Mouse (Mus musculus): Measurements from ENCODE around the gene Brca1. TPM values are rescaled to one million over a fixed set of nuclear protein-coding genes. Genes with fewer than 3 reads are reported as not detected.

Gene Brca1
- polyA plus RNA-seq, 1 experiment from 2014 or later = 1.4 TPM

DNA sequence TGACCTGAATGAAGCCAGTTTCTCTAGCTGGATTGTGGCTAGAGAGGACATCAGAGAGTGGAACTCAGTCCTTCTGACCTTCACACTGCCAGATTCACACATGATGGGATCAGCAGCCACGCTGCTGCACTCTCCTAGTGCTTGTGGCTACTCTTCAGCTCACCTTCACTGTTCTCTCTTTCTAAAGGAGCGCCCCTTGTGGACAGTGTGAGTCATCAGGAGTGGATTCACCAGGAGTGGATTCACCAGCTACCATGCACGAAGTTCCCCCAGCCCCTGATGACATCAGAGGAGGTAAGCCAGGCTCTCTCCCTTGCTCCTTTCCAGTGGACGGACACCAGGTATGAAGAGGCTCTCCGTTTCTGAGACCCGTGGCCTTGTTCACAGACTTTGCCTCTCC, 24.4 kb upstream of the Brca1 start:
- Histone ChIP-seq H3K9ac (replicated peaks) (no peak overlapping the region), H3K27ac (replicated peaks) (no peak overlapping the region), H3K4me1 (no peaks in the 10 kb centered on the region), H3K9me3 (replicated peaks) (no peaks in the 10 kb centered on the region), H3K4me2 (no peak overlapping the region), H3K27me3 (replicated peaks) (no peaks in the 10 kb centered on the region), H3K4me3 (replicated peaks) (no peak overlapping the region), H3K36me3 (peaks cover 94% of the 10 kb centered on the region)
- 84% methylated on average over 6 of the region's 6 CpGs for WGBS
- ATAC-seq (ENCODE audit: low FRiP score) = no peak

DNA sequence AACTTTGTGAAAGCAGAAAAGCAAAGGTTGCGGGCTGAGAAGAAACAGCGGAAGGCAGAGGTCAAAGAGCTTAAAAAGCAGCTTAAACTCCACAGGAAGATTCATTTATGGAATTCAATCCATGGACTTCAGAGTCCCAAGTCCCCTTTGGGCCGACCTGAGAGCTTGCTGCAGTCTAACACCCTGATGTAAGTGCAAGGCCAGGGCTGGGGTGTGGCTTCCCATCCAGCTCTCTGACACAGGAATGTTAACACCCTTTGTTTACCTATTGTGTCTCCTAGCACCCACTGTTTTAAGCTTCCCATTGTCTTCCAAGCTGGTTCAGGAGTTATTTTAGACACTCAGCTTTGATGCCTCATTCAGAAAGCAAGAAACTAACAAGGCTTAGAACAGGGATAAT, 16.7 kb upstream of the Brca1 start:
- Histone ChIP-seq H3K4me3 (replicated peaks) (no peak overlapping the region), H3K4me2 (no peak overlapping the region), H3K9ac (replicated peaks) (no peak overlapping the region), H3K27ac (replicated peaks) (no peak overlapping the region), H3K9me3 (replicated peaks) (no peaks in the 10 kb centered on the region), H3K36me3 (peaks cover 83% of the 10 kb centered on the region), H3K4me1 (no peaks in the 10 kb centered on the region), H3K27me3 (replicated peaks) (no peaks in the 10 kb centered on the region)
- no peak for ATAC-seq (ENCODE audit: low FRiP score)
- 87% methylated on average over 3 of the region's 3 CpGs for WGBS

DNA sequence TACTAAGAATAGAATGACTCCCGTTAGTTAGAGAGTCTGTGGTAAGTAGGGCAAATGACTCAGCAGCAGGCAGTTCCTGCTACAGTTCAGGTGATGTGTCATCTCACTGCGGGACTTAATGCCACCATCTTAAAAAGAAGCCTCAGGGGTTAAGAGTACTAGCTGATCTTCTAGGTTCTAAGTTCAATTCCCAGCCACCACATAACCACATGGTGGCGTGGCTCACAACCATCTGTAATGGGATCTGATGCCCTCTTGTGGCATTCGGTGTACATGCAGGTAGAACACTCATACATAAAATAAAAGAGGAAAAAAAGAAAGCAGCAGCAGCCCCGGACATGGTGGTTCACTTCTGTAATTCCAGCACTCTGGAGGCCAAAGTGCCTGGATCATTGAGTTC, 10.6 kb upstream of the Brca1 start:
- Histone ChIP-seq H3K36me3 (peaks cover 63% of the 10 kb centered on the region), H3K27ac (replicated peaks) (no peak overlapping the region), H3K9ac (replicated peaks) (no peak overlapping the region), H3K4me3 (replicated peaks) (no peak overlapping the region), H3K9me3 (replicated peaks) (no peaks in the 10 kb centered on the region), H3K4me2 (no peak overlapping the region), H3K27me3 (replicated peaks) (no peaks in the 10 kb centered on the region), H3K4me1 (no peaks in the 10 kb centered on the region)
- 42% methylated on average over 5 of the region's 5 CpGs for WGBS
- no peak for ATAC-seq (ENCODE audit: low FRiP score)

DNA sequence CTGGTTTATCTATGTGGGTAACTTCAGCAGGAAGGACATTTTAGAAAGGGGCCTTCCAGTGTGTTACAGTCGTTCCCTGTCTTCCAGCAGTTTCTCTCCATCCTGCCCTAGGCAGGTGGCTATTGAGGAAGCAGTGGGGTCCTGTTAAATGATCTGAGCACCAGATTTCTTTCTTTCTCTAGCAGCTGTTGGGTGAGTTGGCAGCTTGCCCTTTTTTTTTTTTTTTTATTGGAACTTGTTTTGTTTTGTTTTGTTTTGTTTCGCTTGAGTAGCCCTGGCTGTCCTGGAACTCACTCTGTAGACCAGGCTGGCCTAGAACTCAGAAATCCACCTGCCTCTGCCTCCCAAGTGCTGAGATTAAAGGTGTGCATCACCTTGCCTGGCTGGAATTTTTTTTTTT, 5.2 kb upstream of the Brca1 start:
- Histone ChIP-seq H3K4me3 (replicated peaks) (no peak overlapping the region), H3K4me2 (no peak overlapping the region), H3K27ac (replicated peaks) (no peak overlapping the region), H3K9ac (replicated peaks) (no peak overlapping the region), H3K9me3 (replicated peaks) (no peaks in the 10 kb centered on the region), H3K4me1 (peaks cover 25% of the 10 kb centered on the region), H3K36me3 (peaks cover 38% of the 10 kb centered on the region), H3K27me3 (replicated peaks) (no peaks in the 10 kb centered on the region)
- no peak for ATAC-seq (ENCODE audit: low FRiP score)
- WGBS = 59% methylated on average over 2 of the region's 2 CpGs

DNA sequence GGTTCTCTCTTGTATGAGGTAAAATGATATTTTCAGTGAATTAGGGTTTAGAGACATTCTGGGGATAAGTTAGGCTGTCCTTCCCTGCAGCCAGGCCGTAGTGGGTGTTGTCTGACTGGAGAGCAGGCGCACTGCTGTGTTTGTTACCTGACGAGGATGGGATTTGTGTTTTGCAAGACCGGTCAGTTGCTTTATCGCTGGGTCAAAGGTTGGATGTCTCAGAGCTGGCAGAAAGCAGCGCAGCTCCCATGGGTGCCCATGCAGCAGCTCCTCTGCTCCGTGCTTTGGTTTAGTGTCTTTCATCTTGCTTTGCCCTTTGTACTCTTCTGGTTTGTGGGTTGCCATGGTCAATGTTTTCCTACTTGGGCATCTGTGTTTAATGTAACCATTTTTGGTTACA, 4.8 kb upstream of the Brca1 start:
- Histone ChIP-seq H3K9me3 (replicated peaks) (no peaks in the 10 kb centered on the region), H3K36me3 (peaks cover 38% of the 10 kb centered on the region), H3K27me3 (replicated peaks) (no peaks in the 10 kb centered on the region), H3K9ac (replicated peaks) (no peak overlapping the region), H3K4me1 (peaks cover 26% of the 10 kb centered on the region), H3K4me2 (no peak overlapping the region), H3K27ac (replicated peaks) (no peak overlapping the region), H3K4me3 (replicated peaks) (no peak overlapping the region)
- 84% methylated on average over 7 of the region's 7 CpGs for WGBS
- no peak for ATAC-seq (ENCODE audit: low FRiP score)

DNA sequence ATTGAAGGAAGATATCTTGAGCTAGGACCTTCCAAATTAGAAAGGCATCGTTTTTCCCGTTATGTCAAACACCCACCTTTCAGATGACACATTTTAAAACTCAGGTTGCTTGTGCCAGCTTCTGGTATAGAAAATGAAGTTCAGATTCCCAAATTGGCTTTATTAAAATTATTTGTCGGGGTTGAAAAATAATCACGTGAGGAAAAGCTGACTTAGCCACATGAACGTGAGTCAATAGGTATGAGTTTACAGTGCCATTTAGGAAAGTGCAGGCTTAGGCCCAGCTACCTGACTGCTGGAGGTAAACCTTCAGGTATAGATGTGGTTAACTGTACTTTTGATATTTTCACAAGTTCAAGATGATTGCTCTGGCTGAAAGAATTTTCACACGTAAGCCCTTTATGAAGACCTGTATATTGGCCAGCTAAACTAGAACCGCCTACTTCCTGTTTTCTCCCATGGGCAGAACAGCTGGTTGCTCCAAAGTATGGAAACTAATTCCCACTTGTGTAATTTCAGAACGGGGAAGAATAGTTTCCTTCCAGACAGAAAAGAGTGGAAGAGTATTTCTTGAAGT, 1.7 kb upstream of the Brca1 start:
- Histone ChIP-seq H3K27me3 (replicated peaks) (no peaks in the 10 kb centered on the region), H3K9ac (replicated peaks) (peak overlapping the region; percentile 68), H3K4me2 (peak overlapping the region; percentile 79), H3K4me1 (peaks cover 37% of the 10 kb centered on the region), H3K4me3 (replicated peaks) (peak overlapping the region; percentile 66), H3K27ac (replicated peaks) (peak overlapping the region; percentile 93), H3K36me3 (peaks cover 13% of the 10 kb centered on the region), H3K9me3 (replicated peaks) (no peaks in the 10 kb centered on the region)
- no peak for ATAC-seq (ENCODE audit: low FRiP score)
- 23% methylated on average over 8 of the region's 8 CpGs for WGBS

DNA sequence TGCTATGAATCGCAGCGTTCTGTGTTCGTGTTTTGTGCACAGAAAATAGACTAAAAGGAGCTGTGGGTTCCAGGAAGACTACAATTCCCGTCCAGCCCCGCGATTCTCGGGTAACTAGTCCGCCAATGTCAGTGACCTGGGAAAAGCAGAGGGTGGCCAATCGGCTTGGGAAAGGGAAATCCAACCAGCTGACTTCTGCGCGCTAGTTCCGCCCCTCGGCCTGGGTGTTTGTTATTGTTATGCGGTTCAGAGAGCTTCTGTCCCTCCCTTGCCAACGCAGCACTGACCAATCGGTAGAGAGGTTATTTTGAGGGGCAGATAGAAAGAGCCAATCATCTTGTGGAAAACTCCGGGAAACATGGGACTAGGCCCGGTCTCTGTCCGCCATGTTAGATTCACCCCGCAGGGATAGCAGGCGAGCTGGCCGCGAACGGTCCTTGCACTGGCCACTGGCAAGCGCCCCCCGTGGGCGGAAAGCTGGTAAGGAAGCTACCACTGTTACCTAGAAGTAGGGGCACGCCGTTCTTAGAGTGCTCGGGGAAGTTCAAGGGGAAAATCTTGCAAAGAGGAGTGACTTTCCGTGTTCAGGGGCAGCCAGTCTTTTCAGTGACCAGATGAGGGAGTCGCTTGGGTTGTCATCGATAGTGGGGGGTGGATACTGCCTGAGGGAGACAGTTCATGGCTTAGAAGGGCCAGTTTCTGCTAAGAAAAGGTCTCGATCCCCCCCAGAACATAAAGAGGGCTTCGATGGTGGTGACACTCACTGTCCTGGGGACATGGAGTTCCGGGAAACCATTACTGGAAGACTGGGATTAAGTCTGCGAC, 933 bp upstream of the Brca1 start:
- Histone ChIP-seq H3K27ac (replicated peaks) (peak overlapping the region; percentile 97), H3K4me2 (peak overlapping the region; percentile 79), H3K27me3 (replicated peaks) (no peaks in the 10 kb centered on the region), H3K4me1 (peaks cover 37% of the 10 kb centered on the region), H3K36me3 (peaks cover 7% of the 10 kb centered on the region; the same call in 1 of the 2 replicates), H3K4me3 (replicated peaks) (peak overlapping the region; percentile 66), H3K9me3 (replicated peaks) (no peaks in the 10 kb centered on the region), H3K9ac (replicated peaks) (peak overlapping the region; percentile 68)
- peak; percentile 97 for ATAC-seq (ENCODE audit: low FRiP score)
- WGBS = under 1% methylated on average over 37 of the region's 37 CpGs

DNA sequence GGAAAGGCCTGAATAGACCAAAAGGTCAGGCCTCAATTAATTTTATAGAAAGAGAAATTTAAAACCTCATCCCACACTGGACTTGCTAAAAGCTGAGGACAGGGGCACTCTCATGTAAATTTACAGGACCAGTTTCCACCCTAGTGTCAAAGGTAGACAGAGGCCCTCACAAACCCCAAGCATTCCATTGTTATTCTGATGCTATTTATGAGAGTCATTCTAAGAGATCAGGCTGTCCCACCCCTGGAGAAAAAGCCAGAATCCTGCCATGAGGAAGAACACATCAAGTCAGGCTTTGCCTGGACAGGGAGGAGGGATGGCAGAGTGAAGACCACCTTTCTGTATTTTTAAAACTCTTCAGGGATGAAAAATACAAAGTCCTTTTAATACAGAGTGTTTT, 3.2 kb downstream of the Brca1 start:
- ATAC-seq (ENCODE audit: low FRiP score) = no peak
- no peak overlapping the region for H3K4me2 ChIP-seq
- no peaks in the 10 kb centered on the region for H3K27me3 ChIP-seq (replicated peaks)
- no peaks in the 10 kb centered on the region for H3K36me3 ChIP-seq
- H3K9me3 ChIP-seq (replicated peaks) = no peaks in the 10 kb centered on the region
- no peak overlapping the region for H3K27ac ChIP-seq (replicated peaks)
- H3K9ac ChIP-seq (replicated peaks) = no peak overlapping the region
- peaks cover 15% of the 10 kb centered on the region for H3K4me1 ChIP-seq
- H3K4me3 ChIP-seq (replicated peaks) = no peak overlapping the region

DNA sequence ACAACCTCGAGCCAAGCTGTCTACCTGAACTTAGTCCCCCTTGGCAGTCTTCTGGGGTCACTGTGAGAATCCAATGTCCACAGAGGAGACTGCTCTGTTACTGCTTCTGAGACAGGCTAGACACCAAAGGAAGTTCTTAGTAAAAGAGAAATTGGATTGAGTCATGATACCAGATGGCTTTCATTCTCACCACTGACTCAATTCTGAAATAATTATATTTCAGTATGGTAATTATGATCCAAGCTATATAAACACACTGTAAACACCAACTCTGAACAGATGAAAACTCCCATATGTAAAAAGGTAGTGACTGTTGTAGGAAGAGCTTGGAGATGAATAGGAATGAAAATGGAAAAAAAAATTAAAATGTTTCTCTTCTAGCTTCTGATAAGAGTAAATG, 7.6 kb downstream of the Brca1 start:
- no peaks in the 10 kb centered on the region for H3K27me3 ChIP-seq (replicated peaks)
- no peak overlapping the region for H3K4me2 ChIP-seq
- H3K9me3 ChIP-seq (replicated peaks) = no peaks in the 10 kb centered on the region
- no peaks in the 10 kb centered on the region for H3K36me3 ChIP-seq
- H3K4me1 ChIP-seq = no peaks in the 10 kb centered on the region; the same call in 1 of the 2 replicates
- no peak overlapping the region for H3K4me3 ChIP-seq (replicated peaks)
- no peak overlapping the region for H3K9ac ChIP-seq (replicated peaks)
- no peak overlapping the region for H3K27ac ChIP-seq (replicated peaks)
- 88% methylated on average over 1 of the region's 1 CpGs for WGBS
- ATAC-seq (ENCODE audit: low FRiP score) = no peak

DNA sequence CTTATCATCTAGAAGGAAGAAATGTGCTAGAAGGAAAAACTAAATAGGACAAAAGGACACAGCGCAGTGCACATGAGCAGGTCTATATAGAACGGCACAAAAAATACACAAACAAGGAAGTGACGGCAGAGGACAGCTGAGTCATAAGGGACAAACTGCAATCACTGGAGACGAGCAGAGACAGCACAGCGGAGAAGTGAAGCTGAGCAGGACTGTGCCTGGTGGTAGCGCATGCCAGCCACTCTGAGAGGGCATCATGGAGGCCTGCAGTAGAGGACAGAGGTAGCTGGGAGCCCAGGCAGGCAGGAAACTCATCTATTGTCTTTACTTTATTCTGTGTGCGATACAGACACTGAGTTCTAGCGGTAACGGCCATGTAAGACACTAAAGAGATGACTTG, 8.2 kb downstream of the Brca1 start:
- H3K4me2 ChIP-seq = no peak overlapping the region
- 83% methylated on average over 9 of the region's 9 CpGs for WGBS
- no peaks in the 10 kb centered on the region; the same call in 1 of the 2 replicates for H3K4me1 ChIP-seq
- no peak overlapping the region for H3K4me3 ChIP-seq (replicated peaks)
- H3K36me3 ChIP-seq = no peaks in the 10 kb centered on the region
- no peak for ATAC-seq (ENCODE audit: low FRiP score)
- no peak overlapping the region for H3K27ac ChIP-seq (replicated peaks)
- H3K9me3 ChIP-seq (replicated peaks) = no peaks in the 10 kb centered on the region
- no peak overlapping the region for H3K9ac ChIP-seq (replicated peaks)
- no peaks in the 10 kb centered on the region for H3K27me3 ChIP-seq (replicated peaks)

DNA sequence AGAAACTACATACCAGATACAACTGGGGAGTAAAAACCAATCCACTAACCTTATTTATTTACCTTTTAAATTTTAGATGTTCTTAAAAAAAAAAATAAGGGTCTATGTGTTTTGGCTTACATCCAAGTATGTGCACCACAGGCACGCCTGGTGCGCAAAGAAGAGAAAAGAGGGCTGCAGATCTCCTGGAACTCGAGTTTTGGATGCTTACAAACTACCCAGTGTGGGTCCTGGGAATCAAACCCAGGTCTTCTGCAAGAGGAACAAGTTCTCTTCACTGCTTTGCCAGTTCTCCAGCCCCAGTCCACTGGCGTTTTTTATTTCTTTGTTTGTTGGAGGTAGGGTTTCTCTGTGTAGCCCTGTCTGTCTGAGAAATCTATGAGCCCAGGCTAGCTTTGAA, 25.1 kb downstream of the Brca1 start:
- Histone ChIP-seq H3K4me1 (peaks cover 8% of the 10 kb centered on the region), H3K27me3 (replicated peaks) (no peaks in the 10 kb centered on the region), H3K4me2 (no peak overlapping the region), H3K4me3 (replicated peaks) (no peak overlapping the region), H3K27ac (replicated peaks) (peak overlapping the region; percentile 11; the same call in 1 of the 2 replicates), H3K36me3 (no peaks in the 10 kb centered on the region), H3K9ac (replicated peaks) (no peak overlapping the region), H3K9me3 (replicated peaks) (no peaks in the 10 kb centered on the region)
- no peak for ATAC-seq (ENCODE audit: low FRiP score)
- WGBS = 71% methylated on average over 4 of the region's 4 CpGs

DNA sequence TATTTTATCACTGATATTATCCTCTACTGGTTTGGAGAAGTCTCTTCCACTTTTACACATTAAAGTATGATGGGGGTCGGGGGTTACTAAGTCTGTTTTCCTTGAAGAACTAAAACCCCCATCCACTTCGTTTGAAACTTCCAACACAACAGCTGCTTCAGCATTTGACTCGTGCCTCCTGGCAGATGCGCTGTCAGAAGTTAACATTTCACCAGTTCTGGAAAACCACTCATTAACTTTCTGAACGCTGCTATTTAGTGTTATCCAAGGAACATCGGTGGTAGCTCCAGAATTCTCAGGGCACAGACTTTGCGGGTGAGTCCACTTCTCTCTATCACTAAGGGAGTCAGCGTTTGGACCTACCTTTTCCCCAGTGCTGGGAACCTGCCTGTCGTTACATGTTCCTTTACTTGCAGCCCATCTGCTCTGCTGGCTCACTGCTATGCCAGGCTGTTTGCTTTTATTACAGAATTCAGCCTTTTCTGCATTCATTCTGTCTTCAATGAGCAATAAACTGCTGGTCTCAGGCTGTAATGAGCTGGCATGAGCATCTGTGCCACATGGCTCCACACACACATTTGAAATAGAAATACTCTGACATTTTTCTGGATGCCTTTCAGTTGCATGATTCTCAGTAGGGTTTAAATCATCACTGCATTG, 25.7 kb downstream of the Brca1 start:
- ATAC-seq (ENCODE audit: low FRiP score) = no peak
- Histone ChIP-seq H3K27me3 (replicated peaks) (no peaks in the 10 kb centered on the region), H3K4me1 (peaks cover 8% of the 10 kb centered on the region), H3K27ac (replicated peaks) (0 out of 2 replicates have a peak overlapping the region, but pooled peaks have one; percentile 24), H3K36me3 (no peaks in the 10 kb centered on the region), H3K4me2 (no peak overlapping the region), H3K9me3 (replicated peaks) (no peaks in the 10 kb centered on the region), H3K9ac (replicated peaks) (no peak overlapping the region), H3K4me3 (replicated peaks) (no peak overlapping the region)
- 67% methylated on average over 9 of the region's 9 CpGs for WGBS
